Mouse (Mus musculus) lung, embryonic 16.5 days (tissue): ENCODE data around the gene Gmds. TPM values are rescaled to one million over a fixed set of nuclear protein-coding genes. Genes with fewer than 3 reads are reported as not detected.

Experiments
- ATAC-seq: fragments of 200-750 bp; cut with Nextera tagmentation; 2 replicates; pipeline ENCODE4 v1.8.0; 2017; ENCODE audit warnings: low read depth, mild to moderate bottlenecking, moderate library complexity
- H3K27ac ChIP-seq: fragments of 300-500 bp; sonication (generic); 2 replicates; pipeline ENCODE4 v1.5.1; 2014; ENCODE audit warnings: mild to moderate bottlenecking, control low read depth, low read length
- H3K27me3 ChIP-seq: fragments of 300-500 bp; sonication (generic); 2 replicates; pipeline ENCODE4 v1.6.1; 2014; ENCODE audit warnings: low read depth, low read length, mixed read lengths; ENCODE audit not compliant: control insufficient read depth, insufficient read depth
- H3K36me3 ChIP-seq: fragments of 300-500 bp; sonication (generic); 2 replicates; pipeline ENCODE4 v1.6.1; 2014; ENCODE audit warnings: low read length; ENCODE audit not compliant: control insufficient read depth, insufficient read depth
- H3K4me1 ChIP-seq: fragments of 300-500 bp; sonication (generic); replicated peaks from 2 replicates; pipeline ENCODE4 v1.6.1; 2014; ENCODE audit warnings: low read length, mixed read lengths; ENCODE audit not compliant: control insufficient read depth, insufficient read depth
- H3K4me2 ChIP-seq: fragments of 300-500 bp; sonication (generic); 2 replicates; pipeline ENCODE4 v1.6.1; 2014; ENCODE audit warnings: low read depth, low read length, control low read depth
- H3K4me3 ChIP-seq: fragments of 300-500 bp; sonication (generic); 2 replicates; pipeline ENCODE4 v1.5.1; 2014; ENCODE audit warnings: mild to moderate bottlenecking, low read length, control low read depth
- H3K9ac ChIP-seq: fragments of 300-500 bp; sonication (generic); 2 replicates; pipeline ENCODE4 v1.6.1; 2014; ENCODE audit warnings: low read length, control low read depth
- H3K9me3 ChIP-seq: fragments of 300-500 bp; sonication (generic); 2 replicates; pipeline ENCODE4 v1.6.1; 2016; ENCODE audit warnings: low read length; ENCODE audit not compliant: control insufficient read depth
- WGBS: fragments of 180-500 bp; shearing (Covaris S2); extraction: QIAGEN DNeasy Blood & Tissue Kit; methylation state at CpG from one replicate; pipeline ENCODE4 v1.1.7; 2014; 5-methylcytosine and 5-hydroxymethylcytosine counted together
- polyA plus RNA-seq: library from polyadenylated mRNA; unstranded; fragments of >200 nt; fragmentation: Nextera tagmentation; extraction: Ambion mirVana; gene quantifications from 2 replicates; pipeline ENCODE4 v1.2.1, GENCODE M21; 2015

Gmds gene
- polyA plus RNA-seq, 1 experiment from 2014 or later: 20.8 TPM

DNA sequence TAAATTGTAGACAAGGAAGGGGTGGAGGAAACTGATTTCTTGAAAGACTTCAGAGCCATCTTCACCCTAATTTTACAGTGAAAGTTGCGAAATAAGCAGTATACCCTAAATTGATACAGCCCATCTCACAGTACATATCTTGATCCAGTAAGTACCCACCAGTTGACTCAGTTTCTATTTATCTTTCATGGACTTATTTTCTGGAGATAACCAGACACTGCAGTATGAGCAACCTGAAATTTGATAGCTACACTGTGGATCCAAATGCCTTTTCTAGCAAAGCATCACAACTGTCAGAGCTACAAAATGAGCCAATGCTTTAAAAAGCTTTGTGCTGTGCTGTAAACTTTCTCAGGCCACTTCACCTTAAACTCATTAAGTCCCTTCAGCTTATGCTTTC, 159.9 kb downstream of the Gmds start:
- H3K4me2 ChIP-seq: no peak overlapping the region
- H3K4me1 ChIP-seq: peaks cover 3% of the 10 kb centered on the region
- H3K9ac ChIP-seq: no peak overlapping the region
- H3K27ac ChIP-seq: no peak overlapping the region
- H3K4me3 ChIP-seq: no peak overlapping the region
- 94% methylated on average over 1 of the region's 1 CpGs for WGBS
- no peaks in the 10 kb centered on the region; the same call in none of the 2 replicates for H3K27me3 ChIP-seq
- ATAC-seq: no peak
- H3K36me3 ChIP-seq: no peaks in the 10 kb centered on the region
- H3K9me3 ChIP-seq: no peaks in the 10 kb centered on the region

DNA sequence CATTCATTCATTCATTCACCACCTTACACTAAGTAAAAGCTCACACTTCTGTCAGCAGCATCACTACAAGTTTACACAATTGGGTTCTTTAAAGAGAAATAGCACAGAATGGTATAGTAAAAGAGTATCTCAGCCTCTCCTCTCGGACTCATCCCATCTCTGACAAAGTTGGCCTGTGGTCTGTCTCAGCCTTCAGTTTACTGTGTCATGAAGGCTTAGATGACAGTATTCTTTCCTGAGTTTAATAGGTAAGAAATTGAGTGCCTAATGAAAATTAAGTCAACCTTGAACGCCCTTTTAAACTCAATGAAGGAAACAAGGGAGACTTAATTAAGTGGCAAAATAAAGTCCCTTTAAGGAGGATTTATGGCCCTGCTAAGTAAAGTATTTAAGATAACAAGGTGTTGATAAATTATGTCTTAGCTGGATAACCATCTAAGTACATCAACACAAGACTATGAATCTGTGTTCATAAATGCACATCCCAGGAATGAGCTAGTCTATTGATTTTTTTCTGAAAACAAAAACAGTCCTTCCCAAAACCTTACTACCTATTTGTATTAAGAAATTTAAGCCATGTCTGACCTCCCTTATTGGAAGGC, 160.6 kb downstream of the Gmds start:
- ATAC-seq: no peak
- peaks cover 3% of the 10 kb centered on the region for H3K4me1 ChIP-seq
- H3K9ac ChIP-seq: no peak overlapping the region
- 70% methylated on average over 2 of the region's 2 CpGs for WGBS
- H3K36me3 ChIP-seq: no peaks in the 10 kb centered on the region
- no peaks in the 10 kb centered on the region; the same call in none of the 2 replicates for H3K27me3 ChIP-seq
- no peak overlapping the region for H3K4me2 ChIP-seq
- no peak overlapping the region for H3K27ac ChIP-seq
- H3K4me3 ChIP-seq: no peak overlapping the region
- H3K9me3 ChIP-seq: no peaks in the 10 kb centered on the region

DNA sequence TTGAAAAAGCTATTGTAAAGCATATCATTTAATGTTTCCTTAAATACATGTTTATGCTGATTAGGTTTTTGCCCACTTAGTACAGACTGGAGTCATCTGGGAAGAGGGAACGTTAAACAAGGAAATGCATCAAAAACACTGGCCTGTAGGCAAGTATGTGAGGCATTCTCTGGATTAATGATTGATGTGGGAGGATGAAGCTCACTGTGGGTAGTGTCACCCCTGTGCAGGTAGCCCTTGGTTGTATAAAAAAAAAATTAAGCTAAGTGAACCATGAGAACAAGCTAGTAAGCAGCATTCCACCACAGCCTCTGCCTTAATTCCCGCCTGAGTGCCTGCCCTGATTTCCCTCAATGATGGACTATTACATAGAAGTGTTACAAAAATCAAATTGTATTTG, 163.5 kb downstream of the Gmds start:
- Histone ChIP-seq H3K27ac (no peak overlapping the region), H3K9me3 (no peaks in the 10 kb centered on the region), H3K36me3 (no peaks in the 10 kb centered on the region), H3K4me3 (no peak overlapping the region), H3K27me3 (peaks cover 3% of the 10 kb centered on the region), H3K4me2 (no peak overlapping the region), H3K4me1 (peaks cover 3% of the 10 kb centered on the region), H3K9ac (no peak overlapping the region)
- no peak for ATAC-seq
- WGBS: 57% methylated on average over 2 of the region's 2 CpGs

DNA sequence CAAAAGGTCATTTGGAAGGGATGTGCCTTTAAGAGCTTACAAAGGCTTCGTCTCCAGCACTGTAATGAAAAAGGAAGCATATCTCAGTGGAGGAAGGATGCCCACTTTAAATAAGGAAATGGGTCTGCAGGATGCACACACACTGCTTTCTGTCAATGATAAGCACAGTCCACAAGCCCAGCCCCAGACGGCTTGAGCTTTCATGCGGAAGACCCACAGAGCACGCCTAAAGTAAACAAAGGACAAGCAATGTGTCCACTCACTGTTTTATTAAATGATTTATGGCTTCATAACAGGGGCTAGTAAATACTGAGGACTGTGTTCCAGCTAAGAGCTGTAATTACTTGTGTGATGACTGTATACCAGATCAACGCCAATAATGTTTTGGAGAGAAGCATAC, 169.4 kb downstream of the Gmds start:
- Histone ChIP-seq H3K4me1 (no peaks in the 10 kb centered on the region), H3K27me3 (peaks cover 8% of the 10 kb centered on the region), H3K9me3 (no peaks in the 10 kb centered on the region), H3K27ac (no peak overlapping the region), H3K36me3 (no peaks in the 10 kb centered on the region), H3K9ac (no peak overlapping the region), H3K4me3 (no peak overlapping the region), H3K4me2 (no peak overlapping the region)
- WGBS: 16% methylated on average over 5 of the region's 5 CpGs
- peak; percentile 95 for ATAC-seq

DNA sequence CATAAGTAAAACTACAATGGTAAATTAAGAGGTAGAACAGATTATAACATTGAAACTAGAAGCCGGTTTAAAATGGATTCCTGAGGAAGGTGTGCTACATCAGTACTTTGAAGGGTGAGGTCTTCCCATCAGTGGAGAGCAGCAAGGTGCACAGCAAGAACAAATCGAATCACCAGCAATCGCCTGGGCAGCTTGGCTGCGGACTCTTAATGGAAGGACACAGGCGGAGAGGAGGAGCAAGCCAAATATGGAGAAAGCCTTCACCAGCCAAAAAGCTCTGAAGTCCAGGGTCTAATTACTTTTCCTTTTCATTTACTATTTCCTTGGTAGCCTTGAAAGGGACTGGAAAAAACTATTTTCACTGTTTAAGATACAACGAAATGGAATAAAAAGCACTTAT, 170.7 kb downstream of the Gmds start:
- no peak overlapping the region for H3K4me2 ChIP-seq
- H3K4me3 ChIP-seq: no peak overlapping the region
- H3K4me1 ChIP-seq: no peaks in the 10 kb centered on the region
- H3K9ac ChIP-seq: no peak overlapping the region
- peaks cover 8% of the 10 kb centered on the region for H3K27me3 ChIP-seq
- H3K27ac ChIP-seq: no peak overlapping the region
- ATAC-seq: no peak
- H3K9me3 ChIP-seq: no peaks in the 10 kb centered on the region
- no peaks in the 10 kb centered on the region for H3K36me3 ChIP-seq
- WGBS: 90% methylated on average over 6 of the region's 6 CpGs

GRCm38 (mm10) chr13:32165581-32165980, 173.0 kb downstream of the Gmds start:
- no peak overlapping the region for H3K9ac ChIP-seq
- no peak overlapping the region for H3K4me3 ChIP-seq
- H3K9me3 ChIP-seq: no peaks in the 10 kb centered on the region
- no peak for ATAC-seq
- H3K4me1 ChIP-seq: no peaks in the 10 kb centered on the region
- H3K36me3 ChIP-seq: no peaks in the 10 kb centered on the region
- WGBS: 71% methylated on average over 2 of the region's 2 CpGs
- H3K27ac ChIP-seq: no peak overlapping the region
- H3K27me3 ChIP-seq: peaks cover 5% of the 10 kb centered on the region
- no peak overlapping the region for H3K4me2 ChIP-seq

- no peak overlapping the region for H3K27ac ChIP-seq
- ATAC-seq: no peak
- H3K9ac ChIP-seq: no peak overlapping the region
- H3K4me3 ChIP-seq: no peak overlapping the region
- H3K4me2 ChIP-seq: no peak overlapping the region
- H3K4me1 ChIP-seq: no peaks in the 10 kb centered on the region
- H3K36me3 ChIP-seq: no peaks in the 10 kb centered on the region
- 39% methylated on average over 2 of the region's 2 CpGs for WGBS
- H3K9me3 ChIP-seq: no peaks in the 10 kb centered on the region
- H3K27me3 ChIP-seq: 0 out of 2 replicates have a peak, but pooled peaks cover 3% of the 10 kb centered on the region
Observed at GRCm38 (mm10) chr13:32161567-32161966, 177.0 kb downstream of the Gmds start.

- H3K4me2 ChIP-seq: no peak overlapping the region
- ATAC-seq: no peak
- no peak overlapping the region for H3K4me3 ChIP-seq
- 74% methylated on average over 2 of the region's 2 CpGs for WGBS
- H3K4me1 ChIP-seq: no peaks in the 10 kb centered on the region
- H3K27me3 ChIP-seq: no peaks in the 10 kb centered on the region
- H3K36me3 ChIP-seq: no peaks in the 10 kb centered on the region
- H3K9ac ChIP-seq: no peak overlapping the region
- no peak overlapping the region for H3K27ac ChIP-seq
- no peaks in the 10 kb centered on the region for H3K9me3 ChIP-seq
Observed at GRCm38 (mm10) chr13:32158240-32158639, 180.3 kb downstream of the Gmds start.

GRCm38 (mm10) chr13:32145916-32146315, 192.6 kb downstream of the Gmds start:
- Histone ChIP-seq H3K4me3 (no peak overlapping the region), H3K4me1 (0 out of 2 replicates have a peak, but pooled peaks cover 3% of the 10 kb centered on the region), H3K9me3 (no peaks in the 10 kb centered on the region), H3K9ac (no peak overlapping the region), H3K27ac (no peak overlapping the region), H3K4me2 (no peak overlapping the region), H3K27me3 (0 out of 2 replicates have a peak, but pooled peaks cover 2% of the 10 kb centered on the region), H3K36me3 (no peaks in the 10 kb centered on the region)
- no peak for ATAC-seq
- WGBS: 35% methylated on average over 1 of the region's 1 CpGs

DNA sequence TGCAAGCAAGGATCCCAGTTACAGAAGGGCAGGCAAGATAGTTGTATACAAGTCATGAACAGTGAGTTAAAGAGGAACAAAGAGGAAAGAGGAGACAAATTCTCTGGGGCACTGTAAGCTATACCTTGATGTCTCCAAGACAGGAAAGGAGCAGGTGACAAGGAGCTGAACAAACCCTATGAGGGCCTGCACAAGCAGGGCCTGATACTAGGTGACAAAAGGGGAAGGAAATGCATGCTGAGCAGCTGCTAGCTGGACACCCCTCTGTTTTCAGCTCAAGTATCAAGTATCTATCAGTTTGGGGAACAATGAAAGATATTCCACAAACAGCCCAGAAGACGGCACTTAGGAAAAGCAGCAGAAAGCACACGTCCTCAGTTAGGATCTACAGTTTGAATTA, 193.4 kb downstream of the Gmds start:
- no peaks in the 10 kb centered on the region for H3K9me3 ChIP-seq
- no peaks in the 10 kb centered on the region for H3K36me3 ChIP-seq
- H3K27ac ChIP-seq: no peak overlapping the region
- H3K27me3 ChIP-seq: no peaks in the 10 kb centered on the region
- H3K9ac ChIP-seq: no peak overlapping the region
- H3K4me2 ChIP-seq: no peak overlapping the region
- no peak overlapping the region for H3K4me3 ChIP-seq
- no peak for ATAC-seq
- 72% methylated on average over 2 of the region's 2 CpGs for WGBS
- 0 out of 2 replicates have a peak, but pooled peaks cover 3% of the 10 kb centered on the region for H3K4me1 ChIP-seq
